Mouse (Mus musculus): ENCODE measurements around the gene Ostf1.
"Not testable (repeated sequence)": the region's sequence is repeated elsewhere in the genome, so short reads cannot be mapped to it uniquely, and the experiment has no call there.

The Ostf1 gene

GRCm38 (mm10) chr19:18597772-18598171 is 33.9 kb downstream of the Ostf1 start:
- no peak for DNase-seq

- DNase-seq: no peak
Observed at GRCm38 (mm10) chr19:18596876-18597275, 34.7 kb downstream of the Ostf1 start.

GRCm38 (mm10) chr19:18593722-18594121 is 37.9 kb downstream of the Ostf1 start:
- no peak for DNase-seq

GRCm38 (mm10) chr19:18592919-18593318 is 38.7 kb downstream of the Ostf1 start:
- no peak for DNase-seq

GRCm38 (mm10) chr19:18590942-18591354 is 40.7 kb downstream of the Ostf1 start:
- no peak for DNase-seq

- DNase-seq: no peak
Observed at GRCm38 (mm10) chr19:18590234-18590633, 41.4 kb downstream of the Ostf1 start.

- DNase-seq: no peak
Observed at GRCm38 (mm10) chr19:18589276-18589675, 42.3 kb downstream of the Ostf1 start.

- DNase-seq: not testable (repeated sequence)
Observed at GRCm38 (mm10) chr19:18588801-18589200, 42.8 kb downstream of the Ostf1 start.

GRCm38 (mm10) chr19:18588243-18588642 is 43.4 kb downstream of the Ostf1 start:
- DNase-seq: no peak

GRCm38 (mm10) chr19:18587118-18587517 is 44.5 kb downstream of the Ostf1 start:
- DNase-seq: no peak

- DNase-seq: no peak
Observed at GRCm38 (mm10) chr19:18584621-18585020, 47.0 kb downstream of the Ostf1 start.

- DNase-seq: no peak
Observed at GRCm38 (mm10) chr19:18583706-18584105, 47.9 kb downstream of the Ostf1 start.

GRCm38 (mm10) chr19:18582887-18583286 is 48.7 kb downstream of the Ostf1 start:
- DNase-seq: no peak

GRCm38 (mm10) chr19:18582226-18582625 is 49.4 kb downstream of the Ostf1 start:
- no peak for DNase-seq

GRCm38 (mm10) chr19:18581046-18581445 is 50.6 kb downstream of the Ostf1 start:
- DNase-seq: no peak

- DNase-seq: no peak
Observed at GRCm38 (mm10) chr19:18579012-18579358, 52.6 kb downstream of the Ostf1 start.

- DNase-seq: no peak
Observed at GRCm38 (mm10) chr19:18578216-18579011, 53.2 kb downstream of the Ostf1 start.

- DNase-seq: no peak
Observed at GRCm38 (mm10) chr19:18577348-18577747, 54.3 kb downstream of the Ostf1 start.

- no peak for DNase-seq
Observed at GRCm38 (mm10) chr19:18575891-18576290, 55.7 kb downstream of the Ostf1 start.

- DNase-seq: no peak
Observed at GRCm38 (mm10) chr19:18573907-18574306, 57.7 kb downstream of the Ostf1 start.

- no peak for DNase-seq
Observed at GRCm38 (mm10) chr19:18573443-18573842, 58.2 kb downstream of the Ostf1 start.

GRCm38 (mm10) chr19:18569496-18569895 is 62.1 kb downstream of the Ostf1 start:
- no peak for DNase-seq

GRCm38 (mm10) chr19:18568828-18569430 is 62.7 kb downstream of the Ostf1 start:
- no peak for DNase-seq
